Mouse (Mus musculus): ENCODE measurements around the gene Ucn2.

DNA sequence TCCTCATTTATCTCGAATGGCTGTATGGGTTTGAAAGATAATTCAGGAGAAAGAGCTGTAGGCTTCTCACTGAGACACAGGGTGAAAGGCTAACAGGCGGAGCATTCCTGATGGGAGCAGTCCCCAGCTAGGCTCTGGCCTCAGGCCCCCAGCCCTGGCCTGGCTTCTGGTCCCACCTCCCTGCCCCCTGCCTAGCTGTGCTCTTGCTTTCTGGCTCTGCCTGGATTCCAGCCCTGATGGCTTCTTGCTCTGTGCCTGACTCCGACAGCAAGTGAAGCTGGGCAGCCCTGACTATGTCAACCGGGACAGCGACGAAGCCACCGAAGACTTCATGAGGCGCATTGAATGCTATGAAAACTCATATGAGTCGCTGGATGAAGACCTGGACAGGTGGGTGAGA, 22.3 kb downstream of the Ucn2 start:
- no peak for TF ChIP-seq CTCF (IDR thresholded peaks at IDR 0.05; ENCODE audit: borderline replicate concordance, insufficient read depth, low read length)
- no peak for TF ChIP-seq POLR2A (IDR thresholded peaks at IDR 0.05; ENCODE audit: low read depth, low read length)

Data from embryonic fibroblast, embryonic 13.5 days (primary cell).